8 mouse cellular contexts compared by ENCODE assay signal in the genomic region with DNA sequence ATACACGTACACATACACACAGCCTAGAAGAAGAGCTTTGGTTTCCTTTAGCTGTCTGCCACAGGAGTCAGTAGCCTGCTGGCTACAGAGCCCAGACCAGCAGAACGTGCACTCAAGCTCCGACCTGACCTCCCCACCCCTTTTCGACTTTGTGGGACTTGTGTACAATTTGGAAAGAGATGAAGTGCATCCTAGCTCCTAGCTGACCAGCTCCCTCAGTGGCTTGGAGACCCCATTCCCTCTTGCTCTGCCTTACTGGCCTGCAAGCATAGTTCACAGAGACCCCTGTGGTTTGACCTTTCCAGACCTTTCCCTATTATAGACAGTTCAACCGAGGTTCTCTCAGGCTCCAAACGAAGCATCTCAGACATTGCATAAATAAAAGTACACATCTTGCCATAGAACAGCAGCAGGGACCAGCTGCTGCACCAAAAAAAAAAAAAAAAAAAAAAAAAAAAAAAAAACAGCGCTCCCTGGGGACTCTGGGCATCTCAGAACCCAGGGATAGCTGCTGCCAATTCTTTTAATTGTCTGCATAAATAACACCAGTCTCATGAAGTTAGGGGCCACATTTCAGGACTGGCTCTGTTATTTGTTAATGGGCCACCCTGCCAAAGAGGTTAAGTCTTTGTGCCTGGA.
DNase-seq lines count a peak whose midpoint lies in the region; ATAC-seq lines count a peak whose summit lies in the region.

No protein-coding gene starts in this region.

- H3K4me1 ChIP-seq in kidney, embryonic 16.5 days (ENCODE audit: insufficient read depth, low read length), result peaks cover 22% of the 10 kb centered on the region
- peaks cover 21% of the 10 kb centered on the region for H3K4me1 ChIP-seq in forebrain, embryonic 15.5 days
- peaks cover 15% of the 10 kb centered on the region; the same call in 1 of the 2 replicates for H3K4me1 ChIP-seq in limb, embryonic 13.5 days
- peaks cover 9% of the 10 kb centered on the region for H3K4me1 ChIP-seq in neural tube, embryonic 14.5 days (ENCODE audit: control insufficient read depth, insufficient read depth, low read length)

- H3K9ac ChIP-seq in kidney, embryonic 16.5 days (replicated peaks; ENCODE audit: low read length), result peak overlapping the region; percentile 71
- H3K9ac ChIP-seq in forebrain, embryonic 15.5 days (replicated peaks), result peak overlapping the region; percentile 55
- H3K9ac ChIP-seq in limb, embryonic 13.5 days, result no peak overlapping the region
- H3K9ac ChIP-seq in neural tube, embryonic 14.5 days (replicated peaks; ENCODE audit: low read depth, low read length), result peak overlapping the region; percentile 62

- no peaks in the 10 kb centered on the region for H3K9me3 ChIP-seq in kidney, embryonic 16.5 days (ENCODE audit: low read length)
- no peaks in the 10 kb centered on the region for H3K9me3 ChIP-seq in forebrain, embryonic 15.5 days
- H3K9me3 ChIP-seq in limb, embryonic 13.5 days, result no peaks in the 10 kb centered on the region
- H3K9me3 ChIP-seq in neural tube, embryonic 14.5 days (ENCODE audit: control insufficient read depth, low read length), result no peaks in the 10 kb centered on the region

- H3K27me3 ChIP-seq in kidney, embryonic 16.5 days (ENCODE audit: insufficient read depth, low read length), result 0 out of 2 replicates have a peak, but pooled peaks cover 3% of the 10 kb centered on the region
- H3K27me3 ChIP-seq in forebrain, embryonic 15.5 days, result no peaks in the 10 kb centered on the region
- no peaks in the 10 kb centered on the region for H3K27me3 ChIP-seq in limb, embryonic 13.5 days
- H3K27me3 ChIP-seq in neural tube, embryonic 14.5 days (ENCODE audit: control insufficient read depth, insufficient read depth, low read length), result no peaks in the 10 kb centered on the region

- no peak for DNase-seq in kidney, postnatal 36 days
- DNase-seq in right cerebral cortex, postnatal 36 days (ENCODE audit: low spot score in 2 of 2), result no peak
- DNase-seq in right cerebral cortex, postnatal 25 days, result no peak
- no peak for DNase-seq in cerebellum, adult 11 months

- WGBS in kidney, embryonic 16.5 days, result 47% methylated on average over 7 of the region's 7 CpGs
- whole genome bisulfite sequencing in forebrain, embryonic 15.5 days, result 44% methylated on average over 7 of the region's 7 CpGs
- 45% methylated on average over 7 of the region's 7 CpGs for WGBS in limb, embryonic 13.5 days
- WGBS in neural tube, embryonic 14.5 days, result 39% methylated on average over 7 of the region's 7 CpGs

- H3K4me2 ChIP-seq in kidney, embryonic 16.5 days (replicated peaks; ENCODE audit: low read depth, low read length), result peak overlapping the region; percentile 86
- peak overlapping the region; percentile 73 for H3K4me2 ChIP-seq in forebrain, embryonic 15.5 days (replicated peaks)
- peak overlapping the region; percentile 91 for H3K4me2 ChIP-seq in limb, embryonic 13.5 days (replicated peaks)
- H3K4me2 ChIP-seq in neural tube, embryonic 14.5 days (ENCODE audit: low read depth, low read length), result peak overlapping the region; percentile 79

- peak; percentile 62 for ATAC-seq in kidney, embryonic 16.5 days (ENCODE audit: low FRiP score, low TSS enrichment)
- peak; percentile 41 for ATAC-seq in forebrain, embryonic 15.5 days (replicated peaks)
- 0 out of 2 replicates have a peak, but pooled peaks have one; percentile 4 for ATAC-seq in limb, embryonic 13.5 days (ENCODE audit: low FRiP score, low read depth)
- ATAC-seq in neural tube, embryonic 14.5 days (ENCODE audit: low read depth), result peak; percentile 36

- H3K36me3 ChIP-seq in kidney, embryonic 16.5 days (ENCODE audit: insufficient read depth, low read length), result no peaks in the 10 kb centered on the region
- H3K36me3 ChIP-seq in forebrain, embryonic 15.5 days, result no peaks in the 10 kb centered on the region
- no peaks in the 10 kb centered on the region for H3K36me3 ChIP-seq in limb, embryonic 13.5 days
- H3K36me3 ChIP-seq in neural tube, embryonic 14.5 days (ENCODE audit: control insufficient read depth, insufficient read depth, low read length), result no peaks in the 10 kb centered on the region

- peak overlapping the region; percentile 59 for H3K4me3 ChIP-seq in kidney, embryonic 16.5 days (ENCODE audit: low read length)
- peak overlapping the region; percentile 47 for H3K4me3 ChIP-seq in forebrain, embryonic 15.5 days
- peak overlapping the region; percentile 53 for H3K4me3 ChIP-seq in limb, embryonic 13.5 days
- peak overlapping the region; percentile 42 for H3K4me3 ChIP-seq in neural tube, embryonic 14.5 days (ENCODE audit: low read depth, low read length)

- peak overlapping the region; percentile 91 for H3K27ac ChIP-seq in kidney, embryonic 16.5 days (ENCODE audit: low read length)
- H3K27ac ChIP-seq in forebrain, embryonic 15.5 days (replicated peaks), result peak overlapping the region; percentile 82
- H3K27ac ChIP-seq in limb, embryonic 13.5 days, result no peak overlapping the region
- H3K27ac ChIP-seq in neural tube, embryonic 14.5 days (ENCODE audit: low read depth, low read length), result peak overlapping the region; percentile 88

Comparison
In these comparisons a context has a peak if more than half of its experiments do, and no peak if none do; other contexts are left out.
1. ATAC-seq: peak in every context shown above with its lines; median percentile 62 in kidney, embryonic 16.5 days; 41 in forebrain, embryonic 15.5 days; 36 in neural tube, embryonic 14.5 days; 4 in limb, embryonic 13.5 days.